Mouse (Mus musculus): Measurements from ENCODE around the gene Ocln.

Gene Ocln

GRCm38 (mm10) chr13:100552369-100553041 lies at the start of gene Ocln:
Gene Ocln (minus strand): TSS chr13:100552718.
- in situ Hi-C loops (cut with MboI; ENCODE audit: low pct_unique_long_range_greater_than_20kb in 1 of 2, low sequenced_read_pairs in 2 of 2, unreplicated experiment in 1 of 2) = no loop called here

- in situ Hi-C loops (cut with MboI; ENCODE audit: low pct_unique_long_range_greater_than_20kb in 1 of 2, low sequenced_read_pairs in 2 of 2, unreplicated experiment in 1 of 2) = loop anchor here in 1 of 2 experiments (25.0 kb wide), 1 partner anchor 514 kb away; no protein-coding TSS in a partner anchor
Observed at GRCm38 (mm10) chr13:100601034-100601433, 48.5 kb upstream of the Ocln start.

- in situ Hi-C loops (cut with MboI; ENCODE audit: low pct_unique_long_range_greater_than_20kb in 1 of 2, low sequenced_read_pairs in 2 of 2, unreplicated experiment in 1 of 2) = loop anchor here in 1 of 2 experiments (25.0 kb wide), 1 partner anchor 513 kb away; no protein-coding TSS in a partner anchor
Observed at GRCm38 (mm10) chr13:100600317-100600716, 47.8 kb upstream of the Ocln start.

- in situ Hi-C loops (cut with MboI; ENCODE audit: low pct_unique_long_range_greater_than_20kb in 1 of 2, low sequenced_read_pairs in 2 of 2, unreplicated experiment in 1 of 2) = no loop called here
Observed at GRCm38 (mm10) chr13:100597284-100597683, 44.8 kb upstream of the Ocln start.

GRCm38 (mm10) chr13:100595552-100595885 lies 43.0 kb upstream of the Ocln start:
- in situ Hi-C loops (cut with MboI; ENCODE audit: low pct_unique_long_range_greater_than_20kb in 1 of 2, low sequenced_read_pairs in 2 of 2, unreplicated experiment in 1 of 2) = no loop called here

- in situ Hi-C loops (cut with MboI; ENCODE audit: low pct_unique_long_range_greater_than_20kb in 1 of 2, low sequenced_read_pairs in 2 of 2, unreplicated experiment in 1 of 2) = no loop called here
Observed at GRCm38 (mm10) chr13:100594838-100595551, 42.5 kb upstream of the Ocln start.

GRCm38 (mm10) chr13:100594041-100594792 lies 41.7 kb upstream of the Ocln start:
- in situ Hi-C loops (cut with MboI; ENCODE audit: low pct_unique_long_range_greater_than_20kb in 1 of 2, low sequenced_read_pairs in 2 of 2, unreplicated experiment in 1 of 2) = no loop called here

- in situ Hi-C loops (cut with MboI; ENCODE audit: low pct_unique_long_range_greater_than_20kb in 1 of 2, low sequenced_read_pairs in 2 of 2, unreplicated experiment in 1 of 2) = no loop called here
Observed at GRCm38 (mm10) chr13:100588646-100589045, 36.1 kb upstream of the Ocln start.

GRCm38 (mm10) chr13:100582144-100582543 lies 29.6 kb upstream of the Ocln start:
- in situ Hi-C loops (cut with MboI; ENCODE audit: low pct_unique_long_range_greater_than_20kb in 1 of 2, low sequenced_read_pairs in 2 of 2, unreplicated experiment in 1 of 2) = no loop called here

- in situ Hi-C loops (cut with MboI; ENCODE audit: low pct_unique_long_range_greater_than_20kb in 1 of 2, low sequenced_read_pairs in 2 of 2, unreplicated experiment in 1 of 2) = no loop called here
Observed at GRCm38 (mm10) chr13:100581701-100582100, 29.2 kb upstream of the Ocln start.

GRCm38 (mm10) chr13:100579951-100580350 lies 27.4 kb upstream of the Ocln start:
- in situ Hi-C loops (cut with MboI; ENCODE audit: low pct_unique_long_range_greater_than_20kb in 1 of 2, low sequenced_read_pairs in 2 of 2, unreplicated experiment in 1 of 2) = no loop called here

- in situ Hi-C loops (cut with MboI; ENCODE audit: low pct_unique_long_range_greater_than_20kb in 1 of 2, low sequenced_read_pairs in 2 of 2, unreplicated experiment in 1 of 2) = no loop called here
Observed at GRCm38 (mm10) chr13:100579220-100579619, 26.7 kb upstream of the Ocln start.

- in situ Hi-C loops (cut with MboI; ENCODE audit: low pct_unique_long_range_greater_than_20kb in 1 of 2, low sequenced_read_pairs in 2 of 2, unreplicated experiment in 1 of 2) = no loop called here
Observed at GRCm38 (mm10) chr13:100575950-100576349, 23.4 kb upstream of the Ocln start.

GRCm38 (mm10) chr13:100570713-100571112 lies 18.2 kb upstream of the Ocln start:
- in situ Hi-C loops (cut with MboI; ENCODE audit: low pct_unique_long_range_greater_than_20kb in 1 of 2, low sequenced_read_pairs in 2 of 2, unreplicated experiment in 1 of 2) = no loop called here

- in situ Hi-C loops (cut with MboI; ENCODE audit: low pct_unique_long_range_greater_than_20kb in 1 of 2, low sequenced_read_pairs in 2 of 2, unreplicated experiment in 1 of 2) = no loop called here
Observed at GRCm38 (mm10) chr13:100568359-100568758, 15.8 kb upstream of the Ocln start.

- in situ Hi-C loops (cut with MboI; ENCODE audit: low pct_unique_long_range_greater_than_20kb in 1 of 2, low sequenced_read_pairs in 2 of 2, unreplicated experiment in 1 of 2) = no loop called here
Observed at GRCm38 (mm10) chr13:100559449-100559848, 6.9 kb upstream of the Ocln start.

- in situ Hi-C loops (cut with MboI; ENCODE audit: low pct_unique_long_range_greater_than_20kb in 1 of 2, low sequenced_read_pairs in 2 of 2, unreplicated experiment in 1 of 2) = no loop called here
Observed at GRCm38 (mm10) chr13:100557011-100557410, 4.5 kb upstream of the Ocln start.

- in situ Hi-C loops (cut with MboI; ENCODE audit: low pct_unique_long_range_greater_than_20kb in 1 of 2, low sequenced_read_pairs in 2 of 2, unreplicated experiment in 1 of 2) = no loop called here
Observed at GRCm38 (mm10) chr13:100553042-100553437, 522 bp upstream of the Ocln start.

- in situ Hi-C loops (cut with MboI; ENCODE audit: low pct_unique_long_range_greater_than_20kb in 1 of 2, low sequenced_read_pairs in 2 of 2, unreplicated experiment in 1 of 2) = no loop called here
Observed at GRCm38 (mm10) chr13:100552009-100552368, 529 bp downstream of the Ocln start.
